Comparison of ENCODE assay signal across 8 mouse cellular contexts in the genomic region with DNA sequence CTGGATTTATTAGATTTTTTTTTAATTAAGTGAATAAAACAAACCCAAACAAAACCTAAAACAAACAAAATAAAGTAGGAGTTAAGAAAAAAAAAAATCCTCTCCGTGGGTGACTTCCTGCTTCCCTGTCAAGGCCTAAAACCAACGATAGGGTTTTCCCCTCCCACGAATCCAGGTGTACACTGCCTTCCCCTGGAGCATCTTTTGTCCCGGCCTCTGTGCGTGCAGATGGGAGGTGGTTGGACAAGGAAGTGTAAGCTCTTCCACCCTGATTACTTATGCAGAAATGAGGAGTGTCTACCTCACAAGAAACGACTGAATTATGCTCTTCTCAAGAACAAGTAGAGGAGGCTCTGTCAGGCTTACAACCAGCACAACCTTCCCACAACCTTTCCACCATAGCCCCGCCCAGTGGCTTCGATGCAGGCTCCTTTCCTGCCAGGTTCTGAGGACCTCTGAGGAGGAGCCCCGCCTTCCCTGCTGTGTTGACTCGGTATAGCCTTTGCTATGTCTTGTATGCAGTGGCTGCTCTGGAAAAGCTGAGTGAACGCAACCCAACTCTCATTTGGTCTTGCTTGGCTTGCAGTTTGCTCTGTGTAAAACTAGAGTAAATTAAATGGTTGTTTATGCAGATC. TPM values are rescaled to one million over a fixed set of nuclear protein-coding genes. Genes with fewer than 3 reads are reported as not detected.
A peak's percentile ranks its signal among the peaks of the same experiment; 100 is the strongest.
DNase-seq lines count a peak whose midpoint lies in the region; ATAC-seq lines count a peak whose summit lies in the region.

No protein-coding gene starts in this region.

- H3K27me3 ChIP-seq in forebrain, embryonic 14.5 days (replicated peaks; ENCODE audit: control insufficient read depth, insufficient read depth, low read length) = no peaks in the 10 kb centered on the region
- no peaks in the 10 kb centered on the region for H3K27me3 ChIP-seq in midbrain, embryonic 16.5 days (ENCODE audit: control insufficient read depth, insufficient read depth, low read depth, low read length)

- H3K27ac ChIP-seq in forebrain, embryonic 14.5 days (ENCODE audit: low read depth, low read length) = peak overlapping the region; percentile 41; the same call in 1 of the 2 replicates
- H3K27ac ChIP-seq in midbrain, embryonic 16.5 days (ENCODE audit: low read length) = peak overlapping the region; percentile 31

- no peak overlapping the region for H3K9ac ChIP-seq in forebrain, embryonic 14.5 days (ENCODE audit: low read length)
- no peak overlapping the region for H3K9ac ChIP-seq in midbrain, embryonic 16.5 days (ENCODE audit: low read depth, low read length)

- peak overlapping the region; percentile 28 for H3K4me2 ChIP-seq in forebrain, embryonic 14.5 days (ENCODE audit: low read length)
- H3K4me2 ChIP-seq in midbrain, embryonic 16.5 days (ENCODE audit: low read length) = peak overlapping the region; percentile 43; the same call in 1 of the 2 replicates

- WGBS in forebrain, embryonic 14.5 days = 12% methylated on average over 11 of the region's 11 CpGs
- WGBS in midbrain, embryonic 16.5 days = 13% methylated on average over 11 of the region's 11 CpGs

- H3K9me3 ChIP-seq in forebrain, embryonic 14.5 days (replicated peaks; ENCODE audit: control insufficient read depth, low read length) = no peaks in the 10 kb centered on the region
- no peaks in the 10 kb centered on the region for H3K9me3 ChIP-seq in midbrain, embryonic 16.5 days (replicated peaks; ENCODE audit: control insufficient read depth, low read length, poor library complexity, severe bottlenecking)

- DNase-seq in embryo, embryonic 10.5 days (ENCODE audit: low spot score) = peak; percentile 40
- no peak for DNase-seq in embryo, embryonic 10 days (ENCODE audit: low spot score)
- peak; percentile 66 for DNase-seq in CD4-positive, CD25-positive, alpha-beta regulatory T cell, adult 2 months (ENCODE audit: low read depth, low spot score)
- peak; percentile 29 for DNase-seq in forebrain, embryonic 14.5 days (ENCODE audit: low spot score)
- DNase-seq in kidney, postnatal 4 days = peak; percentile 46 to 49
- no peak for DNase-seq in urinary bladder, adult 2 months (ENCODE audit: low spot score)
- no peak for DNase-seq in urinary bladder, postnatal 25 days (ENCODE audit: low spot score)

- 0 out of 2 replicates have a peak, but pooled peaks cover 7% of the 10 kb centered on the region for H3K4me1 ChIP-seq in forebrain, embryonic 14.5 days (ENCODE audit: control insufficient read depth, insufficient read depth, low read length)
- H3K4me1 ChIP-seq in midbrain, embryonic 16.5 days (ENCODE audit: control insufficient read depth, insufficient read depth, low read length) = peaks cover 19% of the 10 kb centered on the region

- peak; percentile 35; the same call in 1 of the 2 replicates for ATAC-seq in forebrain, embryonic 14.5 days
- ATAC-seq in midbrain, embryonic 16.5 days = 0 out of 2 replicates have a peak, but pooled peaks have one; percentile 44

- no peaks in the 10 kb centered on the region for H3K36me3 ChIP-seq in forebrain, embryonic 14.5 days (ENCODE audit: control insufficient read depth, insufficient read depth, low read length)
- no peaks in the 10 kb centered on the region for H3K36me3 ChIP-seq in midbrain, embryonic 16.5 days (ENCODE audit: control insufficient read depth, insufficient read depth, low read length)

- no peak overlapping the region for H3K4me3 ChIP-seq in forebrain, embryonic 14.5 days (ENCODE audit: low read depth, low read length)
- no peak overlapping the region for H3K4me3 ChIP-seq in midbrain, embryonic 16.5 days (ENCODE audit: low read depth, low read length)

RNA-seq across cellular contexts. Expression of a gene that starts 5.2 kb away (rescaled TPM):
- polyA plus RNA-seq in forebrain, embryonic 14.5 days (2014; fragmentation: Nextera tagmentation; extraction: Ambion mirVana) = not detected in 2 replicates
- 0.16 and 0.25 TPM in 2 replicates for polyA plus RNA-seq in midbrain, embryonic 16.5 days (2015; fragmentation: Nextera tagmentation; extraction: Ambion mirVana)
- polyA plus RNA-seq in urinary bladder, adult 2 months (2012; rRNA removed) = 0.01 and 0.03 TPM in 2 replicates

RNA-seq across cellular contexts. Expression of a gene that starts 35.2 kb away (rescaled TPM):
- 14.8 and 26.9 TPM in 2 replicates for polyA plus RNA-seq in forebrain, embryonic 14.5 days (2014; fragmentation: Nextera tagmentation; extraction: Ambion mirVana)
- polyA plus RNA-seq in midbrain, embryonic 16.5 days (2015; fragmentation: Nextera tagmentation; extraction: Ambion mirVana) = 14.1 and 16.3 TPM in 2 replicates
- 9.5 and 12.5 TPM in 2 replicates for polyA plus RNA-seq in urinary bladder, adult 2 months (2012; rRNA removed)

Comparison
In these comparisons a context has a peak if more than half of its experiments do, and no peak if none do; other contexts are left out.
1. DNase-seq: peak in embryo, embryonic 10.5 days (single experiment), CD4-positive, CD25-positive, alpha-beta regulatory T cell, adult 2 months (single experiment), forebrain, embryonic 14.5 days (single experiment) and kidney, postnatal 4 days (2 of 2); none in embryo, embryonic 10 days (single experiment), urinary bladder, adult 2 months (single experiment) and urinary bladder, postnatal 25 days (single experiment).